In genomic region chrX:99198961-99199631, GRCm38 (mm10) we compare ENCODE assay signal across 8 mouse cellular contexts.
A peak's percentile ranks its signal among the peaks of the same experiment; 100 is the strongest.
DNase-seq lines count a peak whose midpoint lies in the region; ATAC-seq lines count a peak whose summit lies in the region.

No protein-coding gene starts in this region.

- DNase-seq in cerebellum, adult 9-11 months: peak; percentile 64
- DNase-seq in frontal cortex, postnatal 36 days (ENCODE audit: low spot score in 2 of 2): peak; percentile 36 to 40
- DNase-seq in hindbrain, embryonic 14.5 days (ENCODE audit: low spot score): peak; percentile 68
- peak; percentile 28 to 49 for DNase-seq in layer of hippocampus, postnatal 36 days
- DNase-seq in lung, postnatal 10 days: peak; percentile 91
- DNase-seq in retina, postnatal 1 day: peak; percentile 94

- H3K36me3 ChIP-seq in erythroblast, embryonic 14.5 days (ENCODE audit: control insufficient read depth): no peaks in the 10 kb centered on the region
- H3K36me3 ChIP-seq in hindbrain, embryonic 14.5 days (replicated peaks; ENCODE audit: control insufficient read depth, insufficient read depth): no peaks in the 10 kb centered on the region

- H3K9me3 ChIP-seq in erythroblast, embryonic 14.5 days (ENCODE audit: control insufficient read depth, low read length): no peaks in the 10 kb centered on the region
- H3K9me3 ChIP-seq in hindbrain, embryonic 14.5 days (ENCODE audit: control insufficient read depth, low read length): no peaks in the 10 kb centered on the region

- H3K4me1 ChIP-seq in erythroblast, embryonic 14.5 days (ENCODE audit: control insufficient read depth): no peaks in the 10 kb centered on the region; the same call in 1 of the 2 replicates
- peaks cover 5% of the 10 kb centered on the region; the same call in 1 of the 2 replicates for H3K4me1 ChIP-seq in hindbrain, embryonic 14.5 days (replicated peaks; ENCODE audit: control insufficient read depth, insufficient read depth, low read length)

- H3K9ac ChIP-seq in hindbrain, embryonic 14.5 days: peak overlapping the region; percentile 48

- peaks cover 14% of the 10 kb centered on the region; the same call in 1 of the 2 replicates for H3K27me3 ChIP-seq in erythroblast, embryonic 14.5 days (ENCODE audit: control insufficient read depth)
- H3K27me3 ChIP-seq in hindbrain, embryonic 14.5 days (ENCODE audit: control insufficient read depth, insufficient read depth, low read length): peaks cover 19% of the 10 kb centered on the region

- peak overlapping the region; percentile 87 for H3K27ac ChIP-seq in hindbrain, embryonic 14.5 days

- H3K4me3 ChIP-seq in erythroblast, embryonic 14.5 days (replicated peaks): peak overlapping the region; percentile 31
- H3K4me3 ChIP-seq in hindbrain, embryonic 14.5 days (replicated peaks; ENCODE audit: low read length): 0 out of 2 replicates have a peak overlapping the region, but pooled peaks have one; percentile 11

- 29% methylated on average over 26 of the region's 29 CpGs for WGBS in hindbrain, embryonic 14.5 days

- ATAC-seq in erythroblast, adult 5-6 weeks (replicated peaks; ENCODE audit: low FRiP score, poor library complexity, severe bottlenecking): no peak
- ATAC-seq in hindbrain, embryonic 14.5 days (ENCODE audit: low FRiP score): peak; percentile 86

- peak overlapping the region; percentile 48 for H3K4me2 ChIP-seq in hindbrain, embryonic 14.5 days (replicated peaks)

Comparison
In these comparisons a context has a peak if more than half of its experiments do, and no peak if none do; other contexts are left out.
1. DNase-seq: peak in every context shown above with its lines; median percentile 94 in retina, postnatal 1 day; 91 in lung, postnatal 10 days; 68 in hindbrain, embryonic 14.5 days; 64 in cerebellum, adult 9-11 months; 38 in layer of hippocampus, postnatal 36 days; 38 in frontal cortex, postnatal 36 days.